Mouse (Mus musculus) stomach, embryonic 15.5 days (tissue): ENCODE results near the gene Frmd4b. TPM values are rescaled to one million over a fixed set of nuclear protein-coding genes. Genes with fewer than 3 reads are reported as not detected.
A peak's percentile ranks its signal among the peaks of the same experiment; 100 is the strongest.

Experiments used
- ATAC-seq: fragments of 200-750 bp; cut with Nextera tagmentation; 2 replicates; pipeline ENCODE4 v1.8.0; 2017; ENCODE audit warnings: low read depth, moderate number of reproducible peaks, moderate TSS enrichment; ENCODE audit not compliant: insufficient read depth, low FRiP score
- H3K27ac ChIP-seq: fragments of 300-500 bp; sonication (generic); 2 replicates; pipeline ENCODE4 v1.5.1; 2015; ENCODE audit warnings: mild to moderate bottlenecking, inconsistent platforms
- H3K27me3 ChIP-seq: fragments of 300-500 bp; sonication (generic); replicated peaks from 2 replicates; pipeline ENCODE4 v1.6.1; 2015; ENCODE audit warnings: inconsistent platforms
- H3K36me3 ChIP-seq: fragments of 300-500 bp; sonication (generic); 2 replicates; pipeline ENCODE4 v1.6.1; 2015; ENCODE audit warnings: inconsistent platforms
- H3K4me1 ChIP-seq: fragments of 300-500 bp; sonication (generic); 2 replicates; pipeline ENCODE4 v1.6.1; 2015; ENCODE audit warnings: inconsistent platforms
- H3K4me2 ChIP-seq: fragments of 300-500 bp; sonication (generic); 2 replicates; pipeline ENCODE4 v1.6.1; 2015; ENCODE audit warnings: mild to moderate bottlenecking, inconsistent platforms
- H3K4me3 ChIP-seq: fragments of 300-500 bp; sonication (generic); replicated peaks from 2 replicates; pipeline ENCODE4 v1.5.1; 2015; ENCODE audit warnings: inconsistent platforms
- H3K9ac ChIP-seq: fragments of 300-500 bp; sonication (generic); 2 replicates; pipeline ENCODE4 v1.6.1; 2015; ENCODE audit warnings: inconsistent platforms
- H3K9me3 ChIP-seq: fragments of 300-500 bp; sonication (generic); 2 replicates; pipeline ENCODE4 v1.6.1; 2016; ENCODE audit warnings: inconsistent platforms
- WGBS: fragments of 180-500 bp; shearing (Covaris S2); methylation state at CpG from one replicate; pipeline ENCODE4 v1.1.7; 2015; 5-methylcytosine and 5-hydroxymethylcytosine counted together
- polyA plus RNA-seq: library from polyadenylated mRNA; unstranded; fragments of >200 nt; fragmentation: Nextera tagmentation; extraction: Ambion mirVana; gene quantifications from 2 replicates; pipeline ENCODE4 v1.2.1, GENCODE M21; 2015

Gene Frmd4b
- 14.6 and 17.2 TPM in 2 replicates for polyA plus RNA-seq

- H3K4me1 ChIP-seq, result peaks cover 12% of the 10 kb centered on the region; the same call in 1 of the 2 replicates
Measured at GRCm38 (mm10) chr6:97617266-97617743, at the start of gene Frmd4b. Gene Frmd4b (minus strand): TSS chr6:97617541.

GRCm38 (mm10) chr6:97666417-97666816 is 49.1 kb upstream of the Frmd4b start:
- no peaks in the 10 kb centered on the region for H3K9me3 ChIP-seq
- H3K4me3 ChIP-seq, result no peak overlapping the region
- no peaks in the 10 kb centered on the region for H3K27me3 ChIP-seq
- 25% methylated on average over 2 of the region's 2 CpGs for WGBS
- no peak overlapping the region for H3K9ac ChIP-seq
- H3K4me2 ChIP-seq, result no peak overlapping the region
- no peak for ATAC-seq
- H3K36me3 ChIP-seq, result no peaks in the 10 kb centered on the region
- H3K4me1 ChIP-seq, result no peaks in the 10 kb centered on the region
- no peak overlapping the region for H3K27ac ChIP-seq

More at GRCm38 (mm10) chr6:97617266-97617743, at the start of gene Frmd4b:
- Histone ChIP-seq H3K9me3 (no peaks in the 10 kb centered on the region), H3K4me3 (peak within 1 kb of the TSS; percentile 64), H3K27me3 (0 out of 2 replicates have a peak, but pooled peaks cover 10% of the 10 kb centered on the region), H3K9ac (peak within 1 kb of the TSS; percentile 12; the same call in 1 of the 2 replicates), H3K27ac (peak within 1 kb of the TSS; percentile 54; the same call in 1 of the 2 replicates), H3K36me3 (no peaks in the 10 kb centered on the region), H3K4me2 (peak within 1 kb of the TSS; percentile 98)
- peak; percentile 69; the same call in 1 of the 2 replicates for ATAC-seq
- under 1% methylated on average over 41 of the region's 42 CpGs for WGBS

- whole genome bisulfite sequencing, result 84% methylated on average over 6 of the region's 6 CpGs
- Histone ChIP-seq H3K9ac (no peak overlapping the region), H3K4me3 (no peak overlapping the region), H3K27ac (no peak overlapping the region), H3K36me3 (no peaks in the 10 kb centered on the region), H3K4me2 (no peak overlapping the region), H3K27me3 (no peaks in the 10 kb centered on the region), H3K4me1 (no peaks in the 10 kb centered on the region), H3K9me3 (no peaks in the 10 kb centered on the region)
- no peak for ATAC-seq
Measured at GRCm38 (mm10) chr6:97658921-97659320, 41.6 kb upstream of the Frmd4b start.

- no peak overlapping the region for H3K9ac ChIP-seq
- no peak overlapping the region for H3K27ac ChIP-seq
- no peak overlapping the region for H3K4me2 ChIP-seq
- H3K4me1 ChIP-seq, result no peaks in the 10 kb centered on the region
- H3K4me3 ChIP-seq, result no peak overlapping the region
- no peak for ATAC-seq
- no peaks in the 10 kb centered on the region for H3K36me3 ChIP-seq
- H3K9me3 ChIP-seq, result no peaks in the 10 kb centered on the region
- WGBS, result 87% methylated on average over 3 of the region's 3 CpGs
- H3K27me3 ChIP-seq, result no peaks in the 10 kb centered on the region
Measured at GRCm38 (mm10) chr6:97655986-97656385, 38.6 kb upstream of the Frmd4b start.

GRCm38 (mm10) chr6:97647501-97647900 is 30.2 kb upstream of the Frmd4b start:
- no peaks in the 10 kb centered on the region for H3K4me1 ChIP-seq
- no peaks in the 10 kb centered on the region for H3K36me3 ChIP-seq
- H3K27ac ChIP-seq, result no peak overlapping the region
- no peaks in the 10 kb centered on the region for H3K27me3 ChIP-seq
- H3K4me2 ChIP-seq, result no peak overlapping the region
- ATAC-seq, result no peak
- no peak overlapping the region for H3K4me3 ChIP-seq
- no peaks in the 10 kb centered on the region for H3K9me3 ChIP-seq
- H3K9ac ChIP-seq, result no peak overlapping the region
- WGBS, result 93% methylated on average over 14 of the region's 14 CpGs

- H3K36me3 ChIP-seq, result no peaks in the 10 kb centered on the region
- no peak overlapping the region for H3K27ac ChIP-seq
- H3K4me3 ChIP-seq, result no peak overlapping the region
- WGBS, result 63% methylated on average over 9 of the region's 9 CpGs
- H3K27me3 ChIP-seq, result no peaks in the 10 kb centered on the region
- H3K9me3 ChIP-seq, result no peaks in the 10 kb centered on the region
- no peaks in the 10 kb centered on the region for H3K4me1 ChIP-seq
- no peak overlapping the region for H3K9ac ChIP-seq
- H3K4me2 ChIP-seq, result no peak overlapping the region
- no peak for ATAC-seq
Measured at GRCm38 (mm10) chr6:97623330-97623729, 6.0 kb upstream of the Frmd4b start.

- no peak for ATAC-seq
- Histone ChIP-seq H3K36me3 (no peaks in the 10 kb centered on the region), H3K27me3 (0 out of 2 replicates have a peak, but pooled peaks cover 4% of the 10 kb centered on the region), H3K4me1 (no peaks in the 10 kb centered on the region), H3K9me3 (no peaks in the 10 kb centered on the region), H3K27ac (no peak overlapping the region), H3K4me3 (no peak overlapping the region), H3K4me2 (no peak overlapping the region), H3K9ac (no peak overlapping the region)
- 56% methylated on average over 5 of the region's 5 CpGs for whole genome bisulfite sequencing
Measured at GRCm38 (mm10) chr6:97622236-97622635, 4.9 kb upstream of the Frmd4b start.

- H3K27ac ChIP-seq, result no peak overlapping the region
- no peak for ATAC-seq
- H3K9me3 ChIP-seq, result no peaks in the 10 kb centered on the region
- H3K4me3 ChIP-seq, result peak overlapping the region; percentile 64
- 22% methylated on average over 7 of the region's 7 CpGs for WGBS
- no peaks in the 10 kb centered on the region for H3K36me3 ChIP-seq
- H3K4me1 ChIP-seq, result peaks cover 12% of the 10 kb centered on the region; the same call in 1 of the 2 replicates
- H3K4me2 ChIP-seq, result peak overlapping the region; percentile 98
- H3K9ac ChIP-seq, result no peak overlapping the region
- 0 out of 2 replicates have a peak, but pooled peaks cover 10% of the 10 kb centered on the region for H3K27me3 ChIP-seq
Measured at GRCm38 (mm10) chr6:97617774-97618173, 433 bp upstream of the Frmd4b start.

GRCm38 (mm10) chr6:97616658-97617265 is 579 bp downstream of the Frmd4b start:
- WGBS, result under 1% methylated on average over 40 of the region's 40 CpGs
- H3K9me3 ChIP-seq, result no peaks in the 10 kb centered on the region

GRCm38 (mm10) chr6:97615901-97616461 is 1.4 kb downstream of the Frmd4b start:
- no peaks in the 10 kb centered on the region for H3K36me3 ChIP-seq
- no peak for ATAC-seq
- WGBS, result 5% methylated on average over 16 of the region's 16 CpGs

More at GRCm38 (mm10) chr6:97616658-97617265, 579 bp downstream of the Frmd4b start:
- H3K27me3 ChIP-seq, result 0 out of 2 replicates have a peak, but pooled peaks cover 10% of the 10 kb centered on the region
- peak overlapping the region; percentile 64 for H3K4me3 ChIP-seq
- H3K36me3 ChIP-seq, result no peaks in the 10 kb centered on the region
- peak overlapping the region; percentile 54; the same call in 1 of the 2 replicates for H3K27ac ChIP-seq
- ATAC-seq, result peak; percentile 79; the same call in 1 of the 2 replicates
- H3K9ac ChIP-seq, result peak overlapping the region; percentile 12; the same call in 1 of the 2 replicates
- peak overlapping the region; percentile 98 for H3K4me2 ChIP-seq
- H3K4me1 ChIP-seq, result peaks cover 12% of the 10 kb centered on the region; the same call in 1 of the 2 replicates

GRCm38 (mm10) chr6:97614179-97614578 is 3.2 kb downstream of the Frmd4b start:
- no peak for ATAC-seq
- H3K9me3 ChIP-seq, result no peaks in the 10 kb centered on the region
- H3K4me3 ChIP-seq, result no peak overlapping the region
- H3K4me1 ChIP-seq, result peaks cover 12% of the 10 kb centered on the region; the same call in 1 of the 2 replicates
- no peak overlapping the region for H3K9ac ChIP-seq
- no peaks in the 10 kb centered on the region for H3K36me3 ChIP-seq
- no peak overlapping the region for H3K4me2 ChIP-seq
- 0 out of 2 replicates have a peak, but pooled peaks cover 10% of the 10 kb centered on the region for H3K27me3 ChIP-seq
- no peak overlapping the region for H3K27ac ChIP-seq

More at GRCm38 (mm10) chr6:97615901-97616461, 1.4 kb downstream of the Frmd4b start:
- peak overlapping the region; percentile 98 for H3K4me2 ChIP-seq
- peaks cover 12% of the 10 kb centered on the region; the same call in 1 of the 2 replicates for H3K4me1 ChIP-seq
- H3K27ac ChIP-seq, result peak overlapping the region; percentile 54
- H3K9ac ChIP-seq, result no peak overlapping the region
- no peaks in the 10 kb centered on the region for H3K9me3 ChIP-seq
- 0 out of 2 replicates have a peak, but pooled peaks cover 10% of the 10 kb centered on the region for H3K27me3 ChIP-seq
- H3K4me3 ChIP-seq, result peak overlapping the region; percentile 64

- Histone ChIP-seq H3K4me2 (no peak overlapping the region), H3K4me1 (peaks cover 12% of the 10 kb centered on the region; the same call in 1 of the 2 replicates), H3K27ac (no peak overlapping the region), H3K36me3 (no peaks in the 10 kb centered on the region), H3K27me3 (0 out of 2 replicates have a peak, but pooled peaks cover 10% of the 10 kb centered on the region), H3K4me3 (no peak overlapping the region), H3K9me3 (no peaks in the 10 kb centered on the region), H3K9ac (no peak overlapping the region)
- no peak for ATAC-seq
- 87% methylated on average over 5 of the region's 5 CpGs for WGBS
Measured at GRCm38 (mm10) chr6:97612861-97613260, 4.5 kb downstream of the Frmd4b start.
